Mouse (Mus musculus) gastrocnemius, postnatal 36 days (tissue): Measurements from ENCODE around the gene Zc3h13. TPM values are rescaled to one million over a fixed set of nuclear protein-coding genes. Genes with fewer than 3 reads are reported as not detected.

Experiments
- DNase-seq, 2 experiments: peaks; one replicate each; pipeline ENCODE4 v3.0.0; 2022
- intact Hi-C: fragments of 180-260 bp; cut with DNase I; formaldehyde crosslinking; loops from one replicate; pipeline ENCODE4 v1.15.1; 2025
- microRNA-seq, 2 experiments: library from miRNA; unstranded; fragments of <30 nt; microRNA quantifications; one replicate each; pipeline ENCODE4 v1.2.0; 2021
- total RNA-seq, 2 experiments: library from RNA; stranded (reverse); gene quantifications; 2 replicates each; pipeline ENCODE4 v1.2.3; 2021

The Zc3h13 gene
- total RNA-seq, 2 experiments from 2014 or later: 12.2 to 15.9 TPM

- DNase-seq: no peak
- intact Hi-C loops: no loop called here
Observed at GRCm38 (mm10) chr14:75318736-75319135, 34.6 kb downstream of the Zc3h13 start.

- intact Hi-C loops: no loop called here
- DNase-seq: no peak
Observed at GRCm38 (mm10) chr14:75320269-75320668, 36.1 kb downstream of the Zc3h13 start.

- intact Hi-C loops: no loop called here
- DNase-seq: no peak
Observed at GRCm38 (mm10) chr14:75323354-75323753, 39.2 kb downstream of the Zc3h13 start.

- no peak for DNase-seq
- intact Hi-C loops: no loop called here
Observed at GRCm38 (mm10) chr14:75328062-75328461, 43.9 kb downstream of the Zc3h13 start.

- no peak for DNase-seq
- intact Hi-C loops: no loop called here
Observed at GRCm38 (mm10) chr14:75330621-75331020, 46.4 kb downstream of the Zc3h13 start.

- no peak for DNase-seq
- intact Hi-C loops: no loop called here
Observed at GRCm38 (mm10) chr14:75334321-75334720, 50.1 kb downstream of the Zc3h13 start.

- no peak for DNase-seq
- intact Hi-C loops: no loop called here
Observed at GRCm38 (mm10) chr14:75337884-75338283, 53.7 kb downstream of the Zc3h13 start.

GRCm38 (mm10) chr14:75346041-75346440 is 61.9 kb downstream of the Zc3h13 start:
- intact Hi-C loops: loop anchor here (10.0 kb wide), 1 partner anchor 299 kb away; the partner anchor contains the start of gene Erich6b
- no peak for DNase-seq

- DNase-seq: no peak
- intact Hi-C loops: no loop called here
Observed at GRCm38 (mm10) chr14:75351626-75352025, 67.5 kb downstream of the Zc3h13 start.

GRCm38 (mm10) chr14:75363316-75363715 is 79.1 kb downstream of the Zc3h13 start:
- intact Hi-C loops: no loop called here
- DNase-seq: no peak

GRCm38 (mm10) chr14:75365301-75366035 is 81.3 kb downstream of the Zc3h13 start:
- intact Hi-C loops: no loop called here
- no peak for DNase-seq

GRCm38 (mm10) chr14:75366741-75367140 is 82.6 kb downstream of the Zc3h13 start:
- DNase-seq: no peak
- intact Hi-C loops: no loop called here

GRCm38 (mm10) chr14:75367503-75367902 is 83.3 kb downstream of the Zc3h13 start:
- DNase-seq: no peak
- intact Hi-C loops: no loop called here

- DNase-seq: no peak
Observed at GRCm38 (mm10) chr14:75369880-75370279, 85.7 kb downstream of the Zc3h13 start.

GRCm38 (mm10) chr14:75375006-75375598 is 90.9 kb downstream of the Zc3h13 start:
- no peak for DNase-seq
- intact Hi-C loops: no loop called here

More at GRCm38 (mm10) chr14:75369880-75370279, 85.7 kb downstream of the Zc3h13 start:
- intact Hi-C loops: no loop called here

- intact Hi-C loops: no loop called here
- DNase-seq: no peak
Observed at GRCm38 (mm10) chr14:75376256-75376655, 92.1 kb downstream of the Zc3h13 start.

- no peak for DNase-seq
- intact Hi-C loops: no loop called here
Observed at GRCm38 (mm10) chr14:75377612-75378011, 93.4 kb downstream of the Zc3h13 start.

Small RNA genes within 50 kb of the gene (microRNA-seq; reads per million reads assigned to microRNA genes)
- 0 reads per million in 2 experiments for gene Gm44482

Other genes with a start within 250 kb of the Zc3h13 start
- gene Lrrc63, start 153.5 kb upstream of the Zc3h13 start, total RNA-seq: not detected
- gene Lcp1, start 153.3 kb upstream of the Zc3h13 start, total RNA-seq: 1 to 10 TPM; 3.4 to 3.9 TPM
- gene Cpb2, start 42.1 kb upstream of the Zc3h13 start, total RNA-seq: not detected
- gene Siah3, start 171.6 kb downstream of the Zc3h13 start, total RNA-seq: not detected